20 mouse cellular contexts compared by ENCODE assay signal in genomic region chr12:99267732-99268131, GRCm38 (mm10).
DNase-seq lines count a peak whose midpoint lies in the region; ATAC-seq and TF ChIP-seq lines count a peak whose summit lies in the region.
"Had no signal": no experiment of that assay in that cellular context is flagged by ENCODE, and none has a peak within 500 bp of the region (broad histone marks: within the 10 kb centered on the region; RNA-seq: fewer than 3 reads in every experiment).

No protein-coding gene starts in this region.

- no peaks in the 10 kb centered on the region for H3K9me3 ChIP-seq in lung, embryonic 15.5 days
- H3K9me3 ChIP-seq: forebrain, embryonic 10.5 days; hindbrain, embryonic 15.5 days; liver, embryonic 13.5 days; stomach, embryonic 15.5 days had no signal

- intact Hi-C loops in gastrocnemius, adult 2 months (cut with DNase I) = no loop called here

- H3K4me1 ChIP-seq in lung, embryonic 15.5 days = peaks cover 43% of the 10 kb centered on the region
- H3K4me1 ChIP-seq: liver, embryonic 13.5 days had no signal

- H3K4me2 ChIP-seq in lung, embryonic 15.5 days = no peak overlapping the region
- H3K4me2 ChIP-seq: hindbrain, embryonic 15.5 days; liver, embryonic 13.5 days; midbrain, embryonic 11.5 days; stomach, embryonic 15.5 days had no signal

- H3K9ac ChIP-seq in lung, embryonic 15.5 days = no peak overlapping the region
- H3K9ac ChIP-seq: forebrain, postnatal 0 days; hindbrain, embryonic 15.5 days; liver, embryonic 13.5 days; stomach, embryonic 15.5 days had no signal

- no peaks in the 10 kb centered on the region for H3K27me3 ChIP-seq in lung, embryonic 15.5 days
- H3K27me3 ChIP-seq: hindbrain, embryonic 15.5 days; liver, embryonic 13.5 days; stomach, embryonic 15.5 days had no signal

- DNase-seq in adrenal gland, postnatal 10 days = peak; percentile 39
- peak; percentile 50 to 65 for DNase-seq in adrenal gland, postnatal 36 days
- peak; percentile 53 for DNase-seq in lung, postnatal 36 days
- DNase-seq in left cerebral cortex, adult 8-10 months (ENCODE audit: low spot score in 2 of 2) = no peak
- no peak for DNase-seq in embryo, embryonic 11 days
- no peak for DNase-seq in gastrocnemius, adult 2 months
- DNase-seq: cerebellum, adult 8-10 months; cerebellum, postnatal 36 days; forebrain, postnatal 0 days; gastrocnemius, postnatal 25 days; kidney, adult 8-10 months; kidney, postnatal 25 days; layer of hippocampus, adult 9-11 months; liver, embryonic 13.5 days; thymus, postnatal 4 days had no signal

- no peak for TF ChIP-seq CTCF in gastrocnemius, adult 2 months (IDR thresholded peaks at IDR 0.05)

- whole genome bisulfite sequencing in lung, embryonic 15.5 days = 47% methylated on average over 11 of the region's 11 CpGs

- no peaks in the 10 kb centered on the region for H3K36me3 ChIP-seq in lung, embryonic 15.5 days
- H3K36me3 ChIP-seq: hindbrain, embryonic 15.5 days; liver, embryonic 13.5 days; stomach, embryonic 15.5 days had no signal

- H3K27ac ChIP-seq in lung, embryonic 15.5 days = no peak overlapping the region
- H3K27ac ChIP-seq in gastrocnemius, adult 2 months = no peak overlapping the region
- H3K27ac ChIP-seq: forebrain, embryonic 10.5 days; hindbrain, embryonic 15.5 days; liver, embryonic 13.5 days; stomach, embryonic 15.5 days had no signal

- peak; percentile 42; the same call in 1 of the 2 replicates for ATAC-seq in lung, embryonic 15.5 days (ENCODE audit: borderline replicate concordance, extremely low read depth, low FRiP score, low TSS enrichment)
- ATAC-seq: forebrain, postnatal 0 days had no signal

- H3K4me3 ChIP-seq in lung, embryonic 15.5 days = no peak overlapping the region
- no peak overlapping the region for H3K4me3 ChIP-seq in gastrocnemius, adult 2 months
- H3K4me3 ChIP-seq: forebrain, embryonic 10.5 days; hindbrain, embryonic 15.5 days; liver, embryonic 13.5 days; stomach, embryonic 15.5 days had no signal

Comparison
In these comparisons a context has a peak if more than half of its experiments do, and no peak if none do; other contexts are left out.
1. DNase-seq: peak in adrenal gland, postnatal 10 days (single experiment), adrenal gland, postnatal 36 days (2 of 2) and lung, postnatal 36 days (single experiment); none in left cerebral cortex, adult 8-10 months (0 of 2), embryo, embryonic 11 days (single experiment) and gastrocnemius, adult 2 months (single experiment).